Mouse (Mus musculus) kidney, adult 2 months (tissue): Measurements from ENCODE around the gene Naa10. TPM values are rescaled to one million over a fixed set of nuclear protein-coding genes. Genes with fewer than 3 reads are reported as not detected.

Experiments
- DNase-seq: peaks from one replicate; pipeline ENCODE4 v3.0.0; 2021
- H3K27ac ChIP-seq: fragments of 200-500 bp; 2 replicates; pipeline ENCODE4 v1.5.1; 2012; ENCODE audit warnings: low read depth, low read length, control low read depth, inconsistent platforms; ENCODE audit not compliant: insufficient read depth
- H3K27me3 ChIP-seq: fragments of 200-500 bp; replicated peaks from 2 replicates; pipeline ENCODE4 v1.6.1; 2012; ENCODE audit warnings: mild to moderate bottlenecking, moderate library complexity, low read length, inconsistent platforms; ENCODE audit not compliant: control insufficient read depth, insufficient read depth
- H3K36me3 ChIP-seq: fragments of 200-500 bp; 2 replicates; pipeline ENCODE4 v1.6.1; 2012; ENCODE audit warnings: mild to moderate bottlenecking, moderate library complexity, low read length, inconsistent platforms; ENCODE audit not compliant: control insufficient read depth, insufficient read depth
- H3K4me1 ChIP-seq: fragments of 200-500 bp; 2 replicates; pipeline ENCODE4 v1.6.1; 2011; ENCODE audit warnings: low read length; ENCODE audit not compliant: control insufficient read depth, insufficient read depth
- H3K4me3 ChIP-seq: fragments of 200-500 bp; 2 replicates; pipeline ENCODE4 v1.5.1; 2011; ENCODE audit warnings: mild to moderate bottlenecking, low read depth, low read length, control low read depth; ENCODE audit not compliant: insufficient read depth
- CTCF ChIP-seq: fragments of 200-500 bp; conservative IDR thresholded peaks from 2 replicates; pipeline ENCODE4 v1.5.1; 2011; ENCODE audit warnings: low read depth, mild to moderate bottlenecking, control low read depth, low read length, moderate library complexity, mixed read lengths; ENCODE audit not compliant: insufficient read depth, insufficient read length
- POLR2A ChIP-seq: fragments of 200-500 bp; IDR thresholded peaks from one replicate; pipeline ENCODE4 v1.6.1; 2011; ENCODE audit warnings: low read depth, low read length, control low read depth
- WGBS: fragments of 180-500 bp; shearing (Covaris S2); methylation state at CpG from one replicate; pipeline ENCODE4 v1.1.7; 2018; 5-methylcytosine and 5-hydroxymethylcytosine counted together
- polyA plus RNA-seq: library from polyadenylated mRNA; depleted of rRNA; stranded (reverse); fragments of >200 nt; gene quantifications from 2 replicates; pipeline ENCODE4 v1.2.3, GENCODE M21; 2012

The Naa10 gene
- polyA plus RNA-seq, 1 experiment = 69.7 TPM

DNA sequence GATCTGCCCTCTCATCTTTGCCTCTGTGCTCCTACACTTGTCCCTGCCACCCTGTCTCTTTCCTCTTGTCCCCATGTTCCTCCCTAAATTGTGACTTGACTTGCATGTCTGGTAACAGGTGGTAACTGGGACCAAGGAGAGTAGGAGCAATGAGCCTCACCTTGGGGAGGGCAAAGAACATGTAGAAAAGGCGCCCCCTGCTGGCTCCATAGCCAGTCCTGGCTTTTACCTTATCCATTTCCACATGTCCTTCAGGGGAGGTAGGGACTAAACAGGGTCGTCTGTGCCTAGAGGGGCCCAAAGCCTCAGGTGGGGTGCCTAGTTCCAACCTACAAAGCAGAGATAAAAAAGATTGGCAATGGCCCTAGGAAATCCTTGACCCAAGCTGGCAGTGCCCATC is 26.0 kb downstream of the Naa10 start, which contains the start of gene L1cam:
TSS of gene L1cam (minus strand) at position 387 of the 400 bp plus-strand sequence.
- WGBS = 0% methylated on average over 2 of the region's 2 CpGs
- Histone ChIP-seq H3K27ac (no peak within 1 kb of the TSS), H3K36me3 (no peaks in the 10 kb centered on the region), H3K27me3 (no peaks in the 10 kb centered on the region), H3K4me1 (0 out of 2 replicates have a peak, but pooled peaks cover 3% of the 10 kb centered on the region), H3K4me3 (no peak within 1 kb of the TSS)
- DNase-seq = peak; percentile 61
- TF ChIP-seq POLR2A (no peak), CTCF (peak; percentile 52)

DNA sequence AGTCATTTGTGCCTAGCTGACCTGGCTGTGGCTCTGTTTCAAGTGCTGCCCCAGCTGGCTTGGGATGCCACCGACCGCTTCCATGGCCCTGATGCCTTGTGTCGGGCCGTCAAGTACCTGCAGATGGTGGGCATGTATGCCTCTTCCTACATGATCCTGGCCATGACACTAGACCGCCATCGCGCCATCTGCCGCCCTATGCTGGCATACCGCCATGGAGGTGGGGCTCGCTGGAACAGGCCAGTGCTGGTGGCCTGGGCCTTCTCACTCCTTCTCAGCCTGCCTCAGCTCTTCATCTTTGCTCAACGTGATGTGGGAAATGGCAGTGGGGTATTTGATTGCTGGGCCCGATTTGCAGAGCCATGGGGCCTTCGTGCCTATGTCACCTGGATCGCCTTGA is 28.9 kb downstream of the Naa10 start:
- peak overlapping the region; percentile 63 for H3K27ac ChIP-seq
- no peaks in the 10 kb centered on the region for H3K27me3 ChIP-seq
- H3K4me3 ChIP-seq = peak overlapping the region; percentile 31
- H3K4me1 ChIP-seq = 0 out of 2 replicates have a peak, but pooled peaks cover 3% of the 10 kb centered on the region
- H3K36me3 ChIP-seq = no peaks in the 10 kb centered on the region
- WGBS = 87% methylated on average over 14 of the region's 14 CpGs
- TF ChIP-seq CTCF (no peak), POLR2A (no peak)
- no peak for DNase-seq

DNA sequence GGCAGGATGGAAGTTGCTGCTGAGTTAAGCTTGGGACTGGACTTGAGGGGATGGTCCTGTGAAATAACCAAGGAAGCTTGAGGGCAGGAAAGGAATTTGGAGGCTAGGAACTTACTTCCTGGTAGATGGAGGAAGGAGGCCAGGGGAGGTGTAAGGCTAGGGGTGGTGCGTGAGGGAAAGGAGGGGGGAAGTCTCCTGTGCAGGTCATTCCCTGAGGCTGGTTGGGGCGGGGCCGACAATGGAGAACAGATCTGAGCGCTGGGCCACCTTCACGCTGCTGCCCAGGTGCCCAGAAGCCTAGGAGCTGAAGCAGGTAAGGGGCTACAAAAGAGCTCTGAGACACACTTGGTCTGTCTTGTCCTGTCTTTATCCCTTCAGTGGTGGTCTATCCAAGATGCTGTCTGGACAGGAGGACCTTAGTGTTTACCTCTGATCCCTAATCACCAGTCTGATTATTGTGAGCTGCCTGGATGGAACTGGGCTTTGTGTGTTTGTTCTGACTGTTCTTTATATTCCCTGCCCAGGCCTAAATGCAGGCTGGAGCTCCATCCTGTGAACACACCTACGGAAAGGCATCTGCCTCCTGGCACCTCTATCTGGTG is 30.1 kb downstream of the Naa10 start, which contains the start of gene Avpr2:
TSS of gene Avpr2 (plus strand) at position 552 of the 602 bp plus-strand sequence.
- peak within 1 kb of the TSS; percentile 32 for H3K4me3 ChIP-seq
- H3K4me1 ChIP-seq = 0 out of 2 replicates have a peak, but pooled peaks cover 3% of the 10 kb centered on the region
- no peaks in the 10 kb centered on the region for H3K27me3 ChIP-seq
- TF ChIP-seq POLR2A (no peak), CTCF (no peak)
- DNase-seq = peak; percentile 46
- 31% methylated on average over 5 of the region's 6 CpGs for WGBS
- H3K36me3 ChIP-seq = no peaks in the 10 kb centered on the region
- H3K27ac ChIP-seq = peak within 1 kb of the TSS; percentile 80

DNA sequence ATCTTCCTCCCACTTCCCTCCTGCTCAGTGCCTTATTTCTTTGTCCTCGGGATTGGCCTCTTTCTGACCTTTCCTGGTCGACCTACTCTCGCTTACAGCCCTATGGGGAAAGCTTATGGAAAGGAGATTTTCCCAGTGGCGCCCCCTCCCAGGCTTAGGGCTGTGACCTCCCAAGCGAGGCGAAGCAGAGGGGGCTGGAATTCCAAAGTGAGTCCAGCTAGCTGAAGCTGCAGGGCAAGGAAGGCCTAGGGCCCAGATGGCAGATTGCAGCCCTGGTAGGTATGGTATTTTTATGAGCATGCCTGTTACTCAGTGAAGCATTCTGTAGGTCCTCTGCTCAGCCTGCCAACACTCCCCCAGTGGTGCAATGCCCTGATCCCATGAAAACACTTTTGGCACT is 40.3 kb downstream of the Naa10 start:
- no peaks in the 10 kb centered on the region for H3K36me3 ChIP-seq
- peak; percentile 56 for DNase-seq
- H3K27me3 ChIP-seq = no peaks in the 10 kb centered on the region
- TF ChIP-seq POLR2A = no peak
- no peak for TF ChIP-seq CTCF
- peak overlapping the region; percentile 92 for H3K27ac ChIP-seq
- no peaks in the 10 kb centered on the region for H3K4me1 ChIP-seq
- H3K4me3 ChIP-seq = no peak overlapping the region
- 30% methylated on average over 6 of the region's 6 CpGs for WGBS

DNA sequence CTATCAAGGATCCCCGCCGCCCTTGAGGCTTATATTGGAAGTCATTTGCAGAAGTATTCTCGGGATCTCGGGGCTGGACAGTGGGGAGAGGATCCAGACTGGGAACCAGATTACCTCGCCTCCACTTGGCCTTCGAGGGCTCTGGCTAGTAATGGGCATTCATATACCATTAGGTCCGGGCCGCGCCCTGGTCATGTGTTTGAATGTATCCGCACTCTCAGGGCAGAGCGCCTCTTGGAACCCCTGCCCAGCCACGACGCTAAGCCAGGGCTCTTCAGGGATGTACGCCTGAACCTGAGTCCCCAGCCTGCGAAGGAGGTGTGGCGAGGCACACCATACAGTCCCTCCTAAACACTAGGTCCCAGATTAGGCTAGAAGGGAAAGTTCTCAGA is 40.7 kb downstream of the Naa10 start:
- Histone ChIP-seq H3K27me3 (no peaks in the 10 kb centered on the region), H3K27ac (peak overlapping the region; percentile 86), H3K4me1 (no peaks in the 10 kb centered on the region), H3K36me3 (no peaks in the 10 kb centered on the region), H3K4me3 (0 out of 2 replicates have a peak overlapping the region, but pooled peaks have one; percentile 75)
- no peak for TF ChIP-seq CTCF
- no peak for TF ChIP-seq POLR2A
- 13% methylated on average over 15 of the region's 16 CpGs for WGBS
- no peak for DNase-seq

DNA sequence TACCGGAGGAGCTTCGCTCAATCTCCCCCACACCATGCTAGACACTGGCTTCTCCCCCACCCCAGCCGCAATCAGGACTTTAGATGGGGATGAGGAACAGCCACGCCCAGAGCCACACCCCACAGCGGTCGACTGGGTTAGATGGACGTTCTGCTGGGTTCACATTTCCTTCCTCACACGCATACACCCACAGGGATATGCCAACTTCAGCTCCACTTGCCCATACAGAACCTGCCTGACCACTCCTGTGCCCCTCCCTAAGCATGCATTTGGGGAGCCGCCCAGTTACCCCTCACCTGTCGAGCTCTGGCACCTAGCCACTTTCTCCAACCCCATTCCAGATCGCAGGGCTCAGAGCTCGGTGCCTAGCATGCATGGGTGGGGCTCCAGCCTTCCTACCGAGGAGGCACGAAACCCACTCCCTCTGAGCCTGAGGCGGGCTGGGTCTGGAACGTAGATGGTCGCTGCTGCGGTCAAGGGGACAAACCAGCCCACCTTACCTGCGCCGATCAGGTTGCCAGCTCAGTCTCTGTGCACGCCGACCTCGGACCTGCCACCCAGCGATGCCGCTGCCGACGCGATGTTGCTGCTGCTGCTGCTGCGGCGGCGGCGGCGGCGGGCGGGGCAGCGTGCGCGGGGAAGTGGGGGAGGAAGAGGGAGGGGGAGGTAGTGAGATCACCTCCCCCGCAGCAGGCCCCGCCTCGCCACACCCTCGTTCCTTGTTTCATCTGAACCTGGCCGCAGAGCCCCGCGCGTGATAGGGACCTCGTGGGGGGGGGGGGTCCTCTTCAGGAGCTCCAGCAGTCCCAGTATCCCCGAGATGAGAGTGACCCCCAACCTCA is 41.3 kb downstream of the Naa10 start:
- Histone ChIP-seq H3K27ac (peak overlapping the region; percentile 94), H3K4me3 (peak overlapping the region; percentile 75), H3K4me1 (no peaks in the 10 kb centered on the region), H3K36me3 (no peaks in the 10 kb centered on the region), H3K27me3 (no peaks in the 10 kb centered on the region)
- WGBS = 2% methylated on average over 40 of the region's 48 CpGs
- TF ChIP-seq POLR2A = no peak
- TF ChIP-seq CTCF = no peak
- peak; percentile 42 for DNase-seq

DNA sequence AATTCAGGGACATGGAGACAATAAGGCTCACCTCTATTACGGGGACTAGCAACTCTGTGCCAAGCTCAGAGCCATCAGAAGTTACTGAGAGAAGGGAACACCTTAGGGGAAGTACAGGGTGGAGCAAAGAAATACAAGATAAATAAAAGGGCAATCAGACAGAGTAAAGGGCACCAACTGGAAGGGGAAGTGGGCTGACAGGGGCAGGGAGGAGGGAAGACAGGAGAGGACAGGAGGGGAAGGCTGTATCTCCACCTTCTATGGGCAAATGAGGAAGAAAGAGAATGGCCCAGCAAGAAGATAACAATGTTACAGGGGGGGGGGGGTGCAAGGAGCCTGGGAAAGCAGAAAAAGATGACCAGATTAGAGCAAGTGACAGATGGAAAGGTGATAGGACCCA is 44.7 kb downstream of the Naa10 start:
- DNase-seq = no peak
- TF ChIP-seq CTCF (no peak), POLR2A (no peak)
- Histone ChIP-seq H3K27me3 (no peaks in the 10 kb centered on the region), H3K27ac (no peak overlapping the region), H3K4me3 (no peak overlapping the region), H3K36me3 (no peaks in the 10 kb centered on the region), H3K4me1 (no peaks in the 10 kb centered on the region)
- 60% methylated on average over 1 of the region's 1 CpGs for WGBS
